Mouse (Mus musculus) heart, adult 2 months (tissue): ENCODE measurements at regions not wholly inside any gene's neighbourhood (a gene's known extent, or its start where the extent isn't known, plus 50 kb on each side); places are given as distances from the start of the nearest gene placed in this dataset.

Source experiments
- DNase-seq, 2 experiments: peaks; one replicate each; pipeline ENCODE4 v3.0.0; 2021
- H3K27ac ChIP-seq: fragments of 200-600 bp; 2 replicates; pipeline ENCODE4 v1.8.1; 2022
- H3K27me3 ChIP-seq: fragments of 200-500 bp; 2 replicates; pipeline ENCODE4 v1.6.1; 2012; ENCODE audit warnings: mild to moderate bottlenecking, low read length, inconsistent platforms, mixed read lengths; ENCODE audit not compliant: control insufficient read depth, insufficient read depth
- H3K36me3 ChIP-seq: fragments of 200-500 bp; 2 replicates; pipeline ENCODE4 v1.6.1; 2012; ENCODE audit warnings: low read length, inconsistent platforms; ENCODE audit not compliant: control insufficient read depth, insufficient read depth
- H3K4me1 ChIP-seq: fragments of 200-500 bp; 2 replicates; pipeline ENCODE4 v1.6.1; 2011; ENCODE audit warnings: low read length; ENCODE audit not compliant: control insufficient read depth, insufficient read depth
- H3K4me3 ChIP-seq: fragments of 200-600 bp; 2 replicates; pipeline ENCODE4 v1.8.1; 2022
- H3K79me2 ChIP-seq: fragments of 200-500 bp; replicated peaks from 2 replicates; pipeline ENCODE4 v1.6.1; 2012; ENCODE audit warnings: mild to moderate bottlenecking, inconsistent platforms, low read length, moderate library complexity, mixed read lengths; ENCODE audit not compliant: control insufficient read depth, insufficient read depth
- H3K9ac ChIP-seq: fragments of 200-500 bp; 2 replicates; pipeline ENCODE4 v1.6.1; 2012; ENCODE audit warnings: low read depth, mild to moderate bottlenecking, control low read depth, inconsistent platforms, low read length, mixed read lengths
- CTCF ChIP-seq: fragments of 200-600 bp; IDR thresholded peaks from 2 replicates; pipeline ENCODE4 v1.8.1; 2022; ENCODE audit warnings: antibody characterized with exemption, mild to moderate bottlenecking, moderate library complexity
- EP300 ChIP-seq: fragments of 200-500 bp; IDR thresholded peaks from 2 replicates; pipeline ENCODE4 v1.6.1; 2011; ENCODE audit warnings: low read depth, low read length, control low read depth; ENCODE audit not compliant: insufficient read depth
- POLR2A ChIP-seq: fragments of 200-500 bp; IDR thresholded peaks from 2 replicates; pipeline ENCODE4 v1.6.1; 2011; ENCODE audit warnings: mild to moderate bottlenecking, low read depth, low read length, control low read depth; ENCODE audit not compliant: insufficient read depth
- WGBS: fragments of 180-500 bp; shearing (Covaris S2); methylation state at CpG from one replicate; pipeline ENCODE4 v1.1.7; 2018; 5-methylcytosine and 5-hydroxymethylcytosine counted together
- intact Hi-C: fragments of 180-260 bp; cut with DNase I; formaldehyde crosslinking; loops from one replicate; pipeline ENCODE4 v1.15.1; 2025

GRCm38 (mm10) chr9:112678866-112679265 lies 443.1 kb upstream of the Arpp21 start:
- no peak overlapping the region for H3K4me3 ChIP-seq
- H3K79me2 ChIP-seq = no peaks in the 10 kb centered on the region
- intact Hi-C loops = no loop called here
- H3K36me3 ChIP-seq = no peaks in the 10 kb centered on the region
- no peaks in the 10 kb centered on the region for H3K4me1 ChIP-seq
- H3K27me3 ChIP-seq = no peaks in the 10 kb centered on the region
- no peak overlapping the region for H3K9ac ChIP-seq
- TF ChIP-seq CTCF = no peak
- TF ChIP-seq POLR2A = no peak
- no peak for TF ChIP-seq EP300
- H3K27ac ChIP-seq = no peak overlapping the region
- DNase-seq = no peak
- WGBS = 45% methylated on average over 1 of the region's 1 CpGs

DNA sequence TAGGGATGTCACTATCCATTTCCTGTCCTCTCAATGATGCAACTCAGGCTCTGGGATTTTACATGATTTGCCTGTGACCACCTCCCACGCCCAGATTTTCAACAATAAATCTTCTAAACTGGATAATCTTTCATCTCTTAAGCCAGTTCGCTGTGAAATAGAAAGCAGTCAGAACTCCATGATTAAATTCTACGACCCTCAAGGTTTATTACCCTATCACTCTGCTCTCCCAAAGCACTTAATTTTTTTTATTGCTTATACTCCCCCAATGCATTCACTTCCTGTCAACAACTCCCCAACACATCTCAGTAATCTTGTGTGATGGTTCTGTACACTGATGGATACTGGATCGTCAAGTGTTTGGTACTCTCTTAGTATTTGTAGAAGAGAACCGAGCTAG lies 439.5 kb upstream of the Arpp21 start:
- Histone ChIP-seq H3K27ac (no peak overlapping the region), H3K9ac (no peak overlapping the region), H3K36me3 (no peaks in the 10 kb centered on the region), H3K4me3 (no peak overlapping the region), H3K4me1 (no peaks in the 10 kb centered on the region), H3K79me2 (no peaks in the 10 kb centered on the region), H3K27me3 (no peaks in the 10 kb centered on the region)
- WGBS = 69% methylated on average over 5 of the region's 5 CpGs
- no peak for DNase-seq
- intact Hi-C loops = no loop called here
- TF ChIP-seq CTCF (no peak), POLR2A (no peak), EP300 (no peak)
